Mouse (Mus musculus) bone marrow, adult 2 months (tissue): Measurements from ENCODE around the gene Slc25a33.

Experiments used
- CTCF ChIP-seq: fragments of 200-500 bp; IDR thresholded peaks from 2 replicates; pipeline ENCODE4 v1.5.1; 2011; ENCODE audit warnings: low read length, control low read depth; ENCODE audit not compliant: control insufficient read depth, insufficient read depth
- POLR2A ChIP-seq: fragments of 200-500 bp; IDR thresholded peaks from 2 replicates; pipeline ENCODE4 v1.6.1; 2011; ENCODE audit warnings: low read depth, mild to moderate bottlenecking, control low read depth, low read length, borderline replicate concordance; ENCODE audit not compliant: control insufficient read depth

GRCm38 (mm10) chr4:149732313-149732712 is 41.8 kb downstream of the Slc25a33 start:
- TF ChIP-seq POLR2A (no peak), CTCF (no peak)
